Mouse (Mus musculus) adrenal gland, postnatal 25 days (tissue): Measurements from ENCODE around the gene Pik3ap1. TPM values are rescaled to one million over a fixed set of nuclear protein-coding genes. Genes with fewer than 3 reads are reported as not detected.

Experiments
- DNase-seq: peaks from one replicate; pipeline ENCODE4 v3.0.0; 2021; ENCODE audit warnings: mixed read lengths
- total RNA-seq: library from RNA; stranded (reverse); gene quantifications from 2 replicates; pipeline ENCODE4 v1.2.3, GENCODE M21; 2021

Pik3ap1 gene
- total RNA-seq, 1 experiment from 2014 or later, result 9.0 TPM

GRCm38 (mm10) chr19:41369557-41370460 lies 15.1 kb downstream of the Pik3ap1 start:
- DNase-seq, result no peak

GRCm38 (mm10) chr19:41366854-41367517 lies 17.9 kb downstream of the Pik3ap1 start:
- no peak for DNase-seq

GRCm38 (mm10) chr19:41366192-41366853 lies 18.6 kb downstream of the Pik3ap1 start:
- DNase-seq, result no peak

- no peak for DNase-seq
Measured at GRCm38 (mm10) chr19:41365570-41365969, 19.3 kb downstream of the Pik3ap1 start.

- DNase-seq, result no peak
Measured at GRCm38 (mm10) chr19:41364509-41364908, 20.4 kb downstream of the Pik3ap1 start.

GRCm38 (mm10) chr19:41362963-41363362 lies 21.9 kb downstream of the Pik3ap1 start:
- DNase-seq, result no peak

- no peak for DNase-seq
Measured at GRCm38 (mm10) chr19:41360459-41360858, 24.4 kb downstream of the Pik3ap1 start.

- DNase-seq, result no peak
Measured at GRCm38 (mm10) chr19:41354287-41354951, 30.5 kb downstream of the Pik3ap1 start.

GRCm38 (mm10) chr19:41349624-41350023 lies 35.3 kb downstream of the Pik3ap1 start:
- DNase-seq, result no peak

GRCm38 (mm10) chr19:41348161-41348560 lies 36.7 kb downstream of the Pik3ap1 start:
- DNase-seq, result no peak

GRCm38 (mm10) chr19:41347326-41347725 lies 37.6 kb downstream of the Pik3ap1 start:
- DNase-seq, result no peak

- no peak for DNase-seq
Measured at GRCm38 (mm10) chr19:41346099-41346850, 38.6 kb downstream of the Pik3ap1 start.

- DNase-seq, result no peak
Measured at GRCm38 (mm10) chr19:41345028-41345741, 39.7 kb downstream of the Pik3ap1 start.

GRCm38 (mm10) chr19:41344666-41345027 lies 40.3 kb downstream of the Pik3ap1 start:
- no peak for DNase-seq

- no peak for DNase-seq
Measured at GRCm38 (mm10) chr19:41342592-41343090, 42.3 kb downstream of the Pik3ap1 start.

- no peak for DNase-seq
Measured at GRCm38 (mm10) chr19:41341677-41342076, 43.2 kb downstream of the Pik3ap1 start.

- no peak for DNase-seq
Measured at GRCm38 (mm10) chr19:41339020-41339836, 45.7 kb downstream of the Pik3ap1 start.

- DNase-seq, result no peak
Measured at GRCm38 (mm10) chr19:41338379-41338778, 46.5 kb downstream of the Pik3ap1 start.

GRCm38 (mm10) chr19:41335721-41336120 lies 49.2 kb downstream of the Pik3ap1 start:
- DNase-seq, result no peak

- DNase-seq, result no peak
Measured at GRCm38 (mm10) chr19:41332986-41333385, 51.9 kb downstream of the Pik3ap1 start.
